Mouse (Mus musculus) thymus, adult 2 months (tissue): ENCODE results near the gene Kcnk13.

Experiments
- CTCF ChIP-seq: fragments of 200-500 bp; IDR thresholded peaks from 2 replicates; pipeline ENCODE4 v1.5.1; 2012; ENCODE audit warnings: mild to moderate bottlenecking, control low read depth, low read length, moderate library complexity, borderline replicate concordance; ENCODE audit not compliant: control insufficient read depth, poor library complexity, insufficient read depth; ENCODE audit errors: extremely low read depth
- POLR2A ChIP-seq: fragments of 200-500 bp; IDR thresholded peaks from 2 replicates; pipeline ENCODE4 v1.6.1; 2012; ENCODE audit warnings: mild to moderate bottlenecking, low read length, control low read depth, moderate library complexity; ENCODE audit not compliant: control insufficient read depth, poor library complexity, insufficient read depth; ENCODE audit errors: extremely low read depth

- TF ChIP-seq CTCF (no peak), POLR2A (no peak)
Measured at GRCm38 (mm10) chr12:100000381-100000780, 36.1 kb downstream of the Kcnk13 start.
